Mouse (Mus musculus) hindbrain, embryonic 14.5 days (tissue): ENCODE results near the gene Tas1r2. TPM values are rescaled to one million over a fixed set of nuclear protein-coding genes. Genes with fewer than 3 reads are reported as not detected.

Experiments used
- ATAC-seq: fragments of 200-750 bp; cut with Nextera tagmentation; 2 replicates; pipeline ENCODE4 v1.8.0; 2017; ENCODE audit warnings: moderate number of reproducible peaks, mild to moderate bottlenecking, moderate TSS enrichment, moderate library complexity; ENCODE audit not compliant: low FRiP score
- DNase-seq: peaks from one replicate; pipeline ENCODE4 v3.0.0-alpha.2; 2015; ENCODE audit warnings: low spot score
- H3K27ac ChIP-seq: fragments of 300-500 bp; sonication (generic); 2 replicates; pipeline ENCODE4 v1.5.1; 2014; ENCODE audit warnings: mild to moderate bottlenecking, moderate library complexity
- H3K27me3 ChIP-seq: fragments of 300-500 bp; sonication (generic); 2 replicates; pipeline ENCODE4 v1.6.1; 2014; ENCODE audit warnings: mild to moderate bottlenecking, low read length, mixed read lengths; ENCODE audit not compliant: control insufficient read depth, insufficient read depth
- H3K36me3 ChIP-seq: fragments of 300-500 bp; sonication (generic); replicated peaks from 2 replicates; pipeline ENCODE4 v1.6.1; 2014; ENCODE audit not compliant: control insufficient read depth, insufficient read depth
- H3K4me1 ChIP-seq: fragments of 300-500 bp; sonication (generic); replicated peaks from 2 replicates; pipeline ENCODE4 v1.6.1; 2014; ENCODE audit warnings: antibody characterized with exemption, low read length, mixed read lengths; ENCODE audit not compliant: control insufficient read depth, insufficient read depth
- H3K4me2 ChIP-seq: fragments of 300-500 bp; sonication (generic); replicated peaks from 2 replicates; pipeline ENCODE4 v1.6.1; 2014; ENCODE audit warnings: mild to moderate bottlenecking, moderate library complexity
- H3K4me3 ChIP-seq: fragments of 300-500 bp; sonication (generic); replicated peaks from 2 replicates; pipeline ENCODE4 v1.5.1; 2014; ENCODE audit warnings: mild to moderate bottlenecking, low read length
- H3K9ac ChIP-seq: fragments of 300-500 bp; sonication (generic); 2 replicates; pipeline ENCODE4 v1.6.1; 2014
- H3K9me3 ChIP-seq: fragments of 300-500 bp; sonication (generic); 2 replicates; pipeline ENCODE4 v1.6.1; 2016; ENCODE audit warnings: low read length; ENCODE audit not compliant: control insufficient read depth
- WGBS: fragments of 180-500 bp; shearing (Covaris S2); extraction: QIAGEN DNeasy Blood & Tissue Kit; methylation state at CpG from one replicate; pipeline ENCODE4 v1.1.7; 2014; 5-methylcytosine and 5-hydroxymethylcytosine counted together
- microRNA-seq: library from miRNA; unstranded; fragments of <30 nt; microRNA quantifications from one replicate; pipeline ENCODE4, GENCODE M21; 2016
- polyA plus RNA-seq: library from polyadenylated mRNA; unstranded; fragments of >200 nt; fragmentation: Nextera tagmentation; extraction: Ambion mirVana; gene quantifications from 2 replicates; pipeline ENCODE4 v1.2.1, GENCODE M21; 2014

Gene Tas1r2
- polyA plus RNA-seq, 1 experiment from 2014 or later = not detected

GRCm38 (mm10) chr4:139716477-139717169, 63.3 kb downstream of the Tas1r2 start:
- no peaks in the 10 kb centered on the region for H3K27me3 ChIP-seq
- H3K9ac ChIP-seq = no peak overlapping the region
- no peaks in the 10 kb centered on the region for H3K9me3 ChIP-seq
- H3K4me1 ChIP-seq = no peaks in the 10 kb centered on the region
- no peak for DNase-seq
- H3K4me2 ChIP-seq = no peak overlapping the region
- no peak for ATAC-seq
- 86% methylated on average over 10 of the region's 10 CpGs for WGBS
- H3K4me3 ChIP-seq = no peak overlapping the region
- H3K36me3 ChIP-seq = no peaks in the 10 kb centered on the region
- H3K27ac ChIP-seq = no peak overlapping the region

- H3K27me3 ChIP-seq = no peaks in the 10 kb centered on the region
- WGBS = 82% methylated on average over 5 of the region's 5 CpGs
- DNase-seq (no peak), ATAC-seq (no peak)
- H3K27ac ChIP-seq = no peak overlapping the region
- no peak overlapping the region for H3K4me2 ChIP-seq
- H3K4me1 ChIP-seq = no peaks in the 10 kb centered on the region
- no peak overlapping the region for H3K4me3 ChIP-seq
- H3K9ac ChIP-seq = no peak overlapping the region
- no peaks in the 10 kb centered on the region for H3K9me3 ChIP-seq
- no peaks in the 10 kb centered on the region for H3K36me3 ChIP-seq
Observed at GRCm38 (mm10) chr4:139718978-139719377, 65.6 kb downstream of the Tas1r2 start.

Small RNAs within 50 kb of the gene (microRNA-seq; reads per million reads assigned to microRNA genes)
- gene Mir7020 = not detected

Other genes with a start within 250 kb of the Tas1r2 start
- 5.6 and 6.0 TPM in 2 replicates for gene Iffo2, start 123.0 kb upstream of the Tas1r2 start, polyA plus RNA-seq
- 0.07 TPM in 1 of 2 replicates, not detected in the other for gene Gm21969, start 50.4 kb upstream of the Tas1r2 start, polyA plus RNA-seq
- gene Aldh4a1, start 30.7 kb upstream of the Tas1r2 start, polyA plus RNA-seq = 18.1 and 18.8 TPM in 2 replicates
- gene Pax7, start 180.0 kb downstream of the Tas1r2 start, polyA plus RNA-seq = 0.24 and 0.61 TPM in 2 replicates